Mouse (Mus musculus) neutrophil, adult 83 days (primary cell): ENCODE measurements around the gene Ms4a15. TPM values are rescaled to one million over a fixed set of nuclear protein-coding genes. Genes with fewer than 3 reads are reported as not detected.

Experiments
- total RNA-seq, 2 experiments: library from RNA; stranded (reverse); gene quantifications; one replicate each; pipeline ENCODE4 v1.2.4; 2023

Ms4a15 gene
- not detected for total RNA-seq

DNA sequence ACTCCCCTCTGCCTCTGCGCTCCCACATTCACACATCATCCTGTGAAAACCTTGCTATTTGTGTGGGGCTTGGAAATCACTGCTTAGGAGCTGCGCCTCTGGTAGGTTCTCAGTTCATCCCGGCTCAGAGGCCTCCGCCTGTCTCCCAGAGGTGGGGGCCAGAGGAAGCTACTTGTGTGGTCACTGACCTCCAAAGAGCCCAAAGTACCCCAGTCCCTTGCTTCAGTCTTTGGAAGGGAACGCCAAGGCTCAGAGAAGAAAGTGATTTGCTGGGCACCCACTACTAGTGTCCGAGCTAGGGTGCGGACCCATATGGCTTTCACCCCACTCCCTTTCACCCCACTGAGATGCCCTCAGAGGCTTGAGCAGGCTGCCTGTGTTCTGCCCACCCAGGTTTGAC is at the start of gene Ms4a15:
Ms4a15 (minus strand) TSS at position 101 of the 400 bp plus-strand sequence.

DNA sequence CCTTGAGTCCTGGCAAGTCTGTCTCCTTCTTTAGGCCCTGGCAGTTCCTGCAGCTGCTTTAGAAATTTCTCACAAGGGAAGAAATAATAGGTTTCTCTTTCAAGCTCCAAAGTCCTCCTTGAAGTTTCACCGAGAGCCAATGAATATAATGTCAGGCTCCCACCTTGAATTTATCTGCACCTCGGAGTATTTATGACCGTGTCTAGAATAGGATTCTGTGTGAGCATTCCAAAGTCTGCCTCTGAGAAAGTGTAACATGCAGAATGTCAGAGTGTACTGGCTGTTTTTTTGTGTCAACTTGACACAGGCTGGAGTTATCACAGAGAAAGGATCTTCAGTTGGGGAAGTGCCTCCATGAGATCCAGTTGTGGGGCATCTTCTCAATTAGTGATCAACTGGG is 24.8 kb upstream of the Ms4a15 start, which contains the start of gene Ms4a18:
Ms4a18 (minus strand) TSS at position 141 of the 400 bp plus-strand sequence.

GRCm38 (mm10) chr19:10974238-10974865 is 18.7 kb downstream of the Ms4a15 start, which contains the start of gene Ms4a10:
Ms4a10 (minus strand) TSS chr19:10974670.

DNA sequence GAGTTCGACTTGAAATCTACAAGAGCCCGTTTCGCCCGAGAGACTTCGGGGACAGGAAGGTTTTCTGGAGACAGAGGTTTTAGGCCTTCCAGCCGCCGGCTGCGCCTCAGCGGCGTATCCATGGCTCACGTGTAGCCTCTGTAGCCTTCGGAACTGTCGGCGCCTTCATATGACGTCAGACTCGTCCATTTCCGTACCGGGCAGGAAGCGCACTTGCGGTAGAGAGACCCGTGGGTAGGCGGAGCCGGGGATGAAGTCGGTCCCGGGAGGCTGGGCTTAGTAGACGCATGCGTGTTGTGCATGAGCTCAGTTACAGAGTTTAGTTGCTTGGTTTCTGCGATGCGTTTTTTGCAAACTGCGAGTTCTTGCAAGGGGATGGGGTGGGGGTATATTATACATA is 43.9 kb downstream of the Ms4a15 start, which contains the start of gene Ccdc86:
Ccdc86 (minus strand) TSS at position 155 of the 400 bp plus-strand sequence.

DNA sequence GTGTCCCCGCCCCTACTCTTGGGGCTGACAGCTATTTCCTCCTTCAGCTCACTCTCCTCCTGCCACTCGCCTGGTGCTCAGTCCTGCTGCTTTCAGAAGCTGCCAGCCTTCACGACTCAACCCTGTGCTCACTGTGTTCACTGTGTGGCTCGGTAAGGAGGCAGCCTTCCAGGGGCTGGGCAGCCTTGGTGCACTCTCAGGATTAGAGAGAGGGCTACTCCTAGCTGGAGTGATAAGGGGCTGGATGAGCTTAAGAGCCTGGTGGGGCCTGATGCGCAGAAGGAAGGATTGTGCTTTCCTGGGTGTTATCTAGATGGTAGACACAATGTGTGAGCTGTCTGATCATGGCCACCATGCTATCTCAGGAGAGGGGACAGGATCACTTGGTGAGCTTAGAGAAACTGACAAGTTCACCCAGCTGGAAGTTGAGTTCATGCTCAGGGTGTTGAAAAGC is 55.9 kb downstream of the Ms4a15 start, which contains the start of gene Ptgdr2:
Ptgdr2 (plus strand) TSS at position 51 of the 454 bp plus-strand sequence.

Other genes with a start within 250 kb of the Ms4a15 start
- 1 to 10 TPM in 1 of 2 experiments, under 1 TPM in 1; 0.99 to 2.1 TPM for gene Cd6, start 163.2 kb downstream of the Ms4a15 start, total RNA-seq
- 100 to 1,000 TPM; 131 to 142 TPM for gene Slc15a3, start 153.5 kb downstream of the Ms4a15 start, total RNA-seq
- gene Tmem132a, start 123.3 kb downstream of the Ms4a15 start, total RNA-seq = under 1 TPM; 0.31 to 0.81 TPM
- gene Tmem109, start 111.2 kb downstream of the Ms4a15 start, total RNA-seq = 10 to 100 TPM; 27.1 to 32.1 TPM
- gene Prpf19, start 98.0 kb downstream of the Ms4a15 start, total RNA-seq = 10 to 100 TPM; 56.9 to 59.5 TPM
- not detected for gene Zp1, start 72.6 kb downstream of the Ms4a15 start, total RNA-seq
- not detected for gene Ptgdr2, start 56.1 kb downstream of the Ms4a15 start, total RNA-seq
- gene Ccdc86, start 44.0 kb downstream of the Ms4a15 start, total RNA-seq = 10 to 100 TPM; 10.7 to 11.5 TPM
- not detected for gene Ms4a10, start 18.6 kb downstream of the Ms4a15 start, total RNA-seq
- gene Ms4a18, start 24.8 kb upstream of the Ms4a15 start, total RNA-seq = not detected
- 10 to 100 TPM; 41.2 to 41.4 TPM for gene Ms4a8a, start 87.9 kb upstream of the Ms4a15 start, total RNA-seq
- not detected for gene 1700017D01Rik, start 137.6 kb upstream of the Ms4a15 start, total RNA-seq
- not detected for gene 1700025F22Rik, start 172.1 kb upstream of the Ms4a15 start, total RNA-seq
- not detected for gene Ms4a13, start 203.5 kb upstream of the Ms4a15 start, total RNA-seq
- not detected for gene Ms4a12, start 239.2 kb upstream of the Ms4a15 start, total RNA-seq